Mouse (Mus musculus) CH12.LX (cell line): ENCODE results near the gene Lrp4.

Source experiments
- CTCF ChIP-seq, 2 experiments: IDR thresholded peaks in 1 of 2; conservative IDR thresholded peaks in 1 of 2; 2 replicates each; pipeline ENCODE4 v1.5.1; 2011 to 2012; ENCODE audit warnings: low read depth in 2 of 2, low read length in 2 of 2, improper control_type of control experiment in 1 of 2, inconsistent platforms in 1 of 2, mild to moderate bottlenecking in 1 of 2, moderate library complexity in 1 of 2
- ELF1 ChIP-seq: IDR thresholded peaks from 2 replicates; pipeline ENCODE4 v1.6.1; 2014; ENCODE audit warnings: low read depth, mild to moderate bottlenecking, inconsistent platforms, low read length, improper control_type of control experiment
- IRF4 ChIP-seq: IDR thresholded peaks from 2 replicates; pipeline ENCODE4 v1.6.1; 2014; ENCODE audit warnings: low read depth, mild to moderate bottlenecking, inconsistent platforms, low read length, improper control_type of control experiment
- SMC3 ChIP-seq: IDR thresholded peaks from 2 replicates; pipeline ENCODE4 v1.6.1; 2011; ENCODE audit warnings: low read depth, low read length, improper control_type of control experiment
- ZNF384 ChIP-seq: IDR thresholded peaks from 2 replicates; pipeline ENCODE4 v1.6.1; 2012; ENCODE audit warnings: low read depth, low read length, improper control_type of control experiment, inconsistent platforms

GRCm38 (mm10) chr2:91462196-91462595 lies 4.9 kb downstream of the Lrp4 start:
- TF ChIP-seq IRF4 = no peak
- TF ChIP-seq SMC3 = no peak
- no peak for TF ChIP-seq CTCF (conservative IDR thresholded peaks at IDR 0.05 in 1 of 2, IDR thresholded peaks at IDR 0.05 in 1 of 2; ENCODE audit: low read depth in 2 of 2, low read length in 2 of 2)
- TF ChIP-seq ZNF384 = no peak
- no peak for TF ChIP-seq ELF1
